Mouse (Mus musculus) embryonic facial prominence, embryonic 14.5 days (tissue): ENCODE data around the gene Cacna1c. TPM values are rescaled to one million over a fixed set of nuclear protein-coding genes. Genes with fewer than 3 reads are reported as not detected.
A peak's percentile ranks its signal among the peaks of the same experiment; 100 is the strongest.

Source experiments
- ATAC-seq: fragments of 200-750 bp; cut with Nextera tagmentation; 2 replicates; pipeline ENCODE4 v1.8.0; 2017; ENCODE audit warnings: low read depth, moderate number of reproducible peaks, moderate TSS enrichment
- DNase-seq: peaks from one replicate; pipeline ENCODE4 v3.0.0-alpha.2; 2015; ENCODE audit warnings: low spot score
- H3K27ac ChIP-seq: fragments of 300-500 bp; sonication (generic); replicated peaks from 2 replicates; pipeline ENCODE4 v1.5.1; 2014; ENCODE audit warnings: low read depth, mild to moderate bottlenecking, low read length, moderate library complexity
- H3K27me3 ChIP-seq: fragments of 300-500 bp; sonication (generic); replicated peaks from 2 replicates; pipeline ENCODE4 v1.6.1; 2014; ENCODE audit warnings: low read length; ENCODE audit not compliant: control insufficient read depth, insufficient read depth
- H3K36me3 ChIP-seq: fragments of 300-500 bp; sonication (generic); 2 replicates; pipeline ENCODE4 v1.6.1; 2014; ENCODE audit warnings: low read length, mixed read lengths; ENCODE audit not compliant: control insufficient read depth, insufficient read depth
- H3K4me1 ChIP-seq: fragments of 300-500 bp; sonication (generic); 2 replicates; pipeline ENCODE4 v1.6.1; 2014; ENCODE audit warnings: antibody characterized with exemption, low read length; ENCODE audit not compliant: control insufficient read depth, insufficient read depth
- H3K4me2 ChIP-seq: fragments of 300-500 bp; sonication (generic); 2 replicates; pipeline ENCODE4 v1.6.1; 2014; ENCODE audit warnings: low read depth, mild to moderate bottlenecking, low read length, moderate library complexity, mixed read lengths
- H3K4me3 ChIP-seq: fragments of 300-500 bp; sonication (generic); 2 replicates; pipeline ENCODE4 v1.5.1; 2014; ENCODE audit warnings: low read depth, mild to moderate bottlenecking, low read length
- H3K9ac ChIP-seq: fragments of 300-500 bp; sonication (generic); 2 replicates; pipeline ENCODE4 v1.6.1; 2014; ENCODE audit warnings: low read depth, mild to moderate bottlenecking, low read length, moderate library complexity, mixed read lengths
- H3K9me3 ChIP-seq: fragments of 300-500 bp; sonication (generic); 2 replicates; pipeline ENCODE4 v1.6.1; 2016; ENCODE audit warnings: low read length; ENCODE audit not compliant: control insufficient read depth
- WGBS: fragments of 180-500 bp; shearing (Covaris S2); extraction: QIAGEN DNeasy Blood & Tissue Kit; methylation state at CpG from one replicate; pipeline ENCODE4 v1.1.7; 2014; 5-methylcytosine and 5-hydroxymethylcytosine counted together
- polyA plus RNA-seq: library from polyadenylated mRNA; unstranded; fragments of >200 nt; fragmentation: Nextera tagmentation; extraction: Ambion mirVana; gene quantifications from 2 replicates; pipeline ENCODE4 v1.2.1, GENCODE M21; 2014

Cacna1c gene
- polyA plus RNA-seq, 1 experiment from 2014 or later, result 4.8 TPM

DNA sequence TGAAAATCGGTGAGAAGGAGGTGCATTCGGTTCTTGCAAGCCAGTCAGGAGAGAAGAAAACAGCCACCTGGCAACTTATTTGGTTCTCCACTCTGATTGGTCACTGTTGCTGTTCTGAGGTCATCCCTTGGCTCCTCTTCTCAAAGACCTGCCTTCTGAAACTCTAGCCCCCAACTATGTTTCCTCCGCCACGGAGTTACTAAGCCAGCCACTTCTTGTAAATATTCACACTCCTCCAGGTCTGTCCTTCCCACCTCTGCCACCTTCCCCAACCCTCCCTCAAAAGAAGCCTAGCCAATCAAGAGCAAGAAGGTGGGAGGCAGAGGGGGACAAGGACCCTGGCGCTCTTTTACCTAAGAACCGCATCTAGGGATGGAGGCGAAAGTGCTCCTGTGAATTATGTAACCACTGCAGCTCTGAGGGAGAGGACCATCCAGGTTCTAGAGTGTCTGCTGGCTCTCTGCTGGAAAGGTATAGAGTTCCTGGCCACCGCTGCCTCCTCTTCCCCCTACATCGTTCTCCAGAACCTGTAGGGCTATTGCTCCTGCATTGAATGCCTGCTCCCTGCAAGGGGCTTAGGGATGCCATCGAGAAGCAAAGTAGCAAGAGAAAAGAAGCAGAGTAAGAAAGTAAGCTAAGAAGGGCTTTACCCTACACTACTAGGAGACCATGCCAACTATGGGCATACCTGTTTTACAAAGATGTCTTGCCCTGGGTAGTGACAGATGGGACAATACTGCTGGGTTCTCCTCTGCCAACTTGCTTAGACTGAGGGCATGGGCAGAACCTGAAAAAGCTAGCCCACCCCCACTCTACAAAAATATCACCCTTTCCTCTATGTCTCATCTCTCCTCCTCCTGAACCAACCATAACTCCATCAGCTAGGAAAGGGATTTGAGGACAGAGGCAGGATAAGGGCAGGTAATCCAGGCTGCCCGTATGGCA lies 90.3 kb downstream of the Cacna1c start:
- Histone ChIP-seq H3K27ac (no peak overlapping the region), H3K36me3 (no peaks in the 10 kb centered on the region), H3K4me1 (peaks cover 12% of the 10 kb centered on the region), H3K9me3 (no peaks in the 10 kb centered on the region), H3K27me3 (peaks cover 13% of the 10 kb centered on the region; the same call in 1 of the 2 replicates), H3K9ac (peak overlapping the region; percentile 3; the same call in 1 of the 2 replicates), H3K4me2 (peak overlapping the region; percentile 91), H3K4me3 (peak overlapping the region; percentile 57)
- no peak for ATAC-seq
- no peak for DNase-seq
- WGBS, result 18% methylated on average over 11 of the region's 11 CpGs

DNA sequence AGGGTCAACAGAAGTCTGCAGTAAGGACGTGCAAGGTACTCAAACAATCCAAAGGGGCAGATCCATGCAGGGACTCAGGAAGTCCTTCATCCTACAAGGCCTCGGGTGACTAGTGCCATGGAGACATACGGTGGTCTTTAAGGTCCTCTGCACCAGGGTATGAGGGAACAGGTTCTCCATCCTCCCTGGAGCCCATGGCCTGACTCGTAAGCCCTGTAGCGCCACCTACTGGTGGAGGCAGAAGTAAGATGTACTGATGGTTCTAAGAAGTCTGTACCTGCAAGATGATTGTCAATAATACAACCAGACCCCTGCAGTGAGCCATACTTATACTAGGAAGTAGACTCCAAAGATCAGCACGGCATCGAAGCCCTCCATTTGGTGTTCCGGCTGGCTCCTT lies 92.0 kb downstream of the Cacna1c start:
- WGBS, result 38% methylated on average over 8 of the region's 8 CpGs
- H3K27me3 ChIP-seq, result peaks cover 13% of the 10 kb centered on the region; the same call in 1 of the 2 replicates
- H3K9ac ChIP-seq, result no peak overlapping the region
- ATAC-seq (no peak), DNase-seq (peak; percentile 88)
- no peak overlapping the region for H3K4me3 ChIP-seq
- no peak overlapping the region for H3K27ac ChIP-seq
- no peaks in the 10 kb centered on the region for H3K9me3 ChIP-seq
- no peak overlapping the region for H3K4me2 ChIP-seq
- no peaks in the 10 kb centered on the region for H3K36me3 ChIP-seq
- peaks cover 12% of the 10 kb centered on the region for H3K4me1 ChIP-seq

DNA sequence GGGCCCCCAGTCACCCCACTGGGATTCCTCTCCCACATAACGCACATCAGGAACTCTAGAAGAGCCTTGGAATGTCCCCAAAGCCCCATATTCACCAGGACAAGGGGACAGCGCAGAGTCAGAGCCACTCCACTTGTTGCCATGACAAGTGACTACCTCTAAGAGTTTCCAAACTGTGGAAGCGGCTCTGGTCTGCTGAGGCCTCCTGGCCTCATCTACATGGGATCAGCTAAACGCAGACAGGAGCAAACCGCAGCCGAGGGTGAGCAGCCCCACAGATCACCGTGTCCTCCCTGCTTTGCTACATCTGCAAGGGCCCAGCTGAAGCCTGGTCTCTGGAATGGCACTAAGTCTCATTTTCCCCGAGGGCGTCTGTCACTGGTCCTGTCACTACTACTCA lies 93.3 kb downstream of the Cacna1c start:
- Histone ChIP-seq H3K4me2 (no peak overlapping the region), H3K27ac (no peak overlapping the region), H3K4me3 (no peak overlapping the region), H3K36me3 (no peaks in the 10 kb centered on the region), H3K9me3 (no peaks in the 10 kb centered on the region), H3K4me1 (peaks cover 12% of the 10 kb centered on the region), H3K27me3 (peaks cover 13% of the 10 kb centered on the region; the same call in 1 of the 2 replicates), H3K9ac (no peak overlapping the region)
- ATAC-seq, result no peak
- WGBS, result 74% methylated on average over 9 of the region's 9 CpGs
- DNase-seq, result no peak

DNA sequence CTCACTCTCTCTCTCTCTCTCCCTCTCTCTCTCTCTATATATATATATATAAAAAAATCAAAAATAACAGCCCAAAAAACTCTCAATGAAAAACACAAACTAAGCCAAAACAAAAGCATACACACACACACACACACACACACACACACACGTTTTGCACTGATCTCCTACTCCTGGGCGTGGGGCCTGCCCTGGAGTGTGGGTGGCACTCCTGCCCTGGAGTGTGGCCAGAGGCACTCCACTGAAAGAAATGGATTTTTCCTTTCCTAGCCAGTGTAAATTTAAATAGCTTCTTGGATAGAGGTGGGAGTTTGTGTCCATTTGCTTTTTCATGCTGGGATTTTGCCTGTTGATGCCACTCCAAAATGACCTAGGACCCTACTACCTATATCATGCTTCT lies 96.9 kb downstream of the Cacna1c start:
- no peak overlapping the region for H3K4me2 ChIP-seq
- no peak for ATAC-seq
- H3K9me3 ChIP-seq, result no peaks in the 10 kb centered on the region
- no peak overlapping the region for H3K27ac ChIP-seq
- DNase-seq, result no peak
- H3K9ac ChIP-seq, result no peak overlapping the region
- H3K27me3 ChIP-seq, result no peaks in the 10 kb centered on the region
- H3K4me3 ChIP-seq, result no peak overlapping the region
- 86% methylated on average over 2 of the region's 2 CpGs for WGBS
- no peaks in the 10 kb centered on the region for H3K36me3 ChIP-seq
- H3K4me1 ChIP-seq, result no peaks in the 10 kb centered on the region

DNA sequence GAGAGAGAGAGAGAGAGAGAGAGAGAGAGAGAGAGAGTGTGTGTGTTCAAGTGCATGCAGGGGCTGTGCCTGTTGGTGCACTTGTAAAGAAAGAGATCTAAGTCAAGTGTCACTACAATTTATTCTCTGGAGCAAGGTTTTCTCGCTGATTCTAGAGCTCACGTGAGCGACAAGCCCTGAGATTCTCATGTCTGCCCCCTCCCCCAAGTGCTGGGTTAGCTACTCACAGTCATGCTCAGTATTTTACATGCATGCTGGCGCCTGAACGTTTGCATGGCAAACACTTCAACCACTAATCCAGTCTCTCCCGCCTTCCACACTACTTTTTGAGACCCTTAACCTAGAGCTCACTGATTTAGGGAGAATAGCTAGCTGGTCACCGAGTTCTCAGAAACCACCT lies 99.7 kb downstream of the Cacna1c start:
- DNase-seq, result no peak
- Histone ChIP-seq H3K9me3 (no peaks in the 10 kb centered on the region), H3K4me3 (no peak overlapping the region), H3K36me3 (no peaks in the 10 kb centered on the region), H3K9ac (no peak overlapping the region), H3K27ac (no peak overlapping the region), H3K27me3 (no peaks in the 10 kb centered on the region), H3K4me1 (no peaks in the 10 kb centered on the region), H3K4me2 (no peak overlapping the region)
- no peak for ATAC-seq
- 77% methylated on average over 7 of the region's 7 CpGs for WGBS

DNA sequence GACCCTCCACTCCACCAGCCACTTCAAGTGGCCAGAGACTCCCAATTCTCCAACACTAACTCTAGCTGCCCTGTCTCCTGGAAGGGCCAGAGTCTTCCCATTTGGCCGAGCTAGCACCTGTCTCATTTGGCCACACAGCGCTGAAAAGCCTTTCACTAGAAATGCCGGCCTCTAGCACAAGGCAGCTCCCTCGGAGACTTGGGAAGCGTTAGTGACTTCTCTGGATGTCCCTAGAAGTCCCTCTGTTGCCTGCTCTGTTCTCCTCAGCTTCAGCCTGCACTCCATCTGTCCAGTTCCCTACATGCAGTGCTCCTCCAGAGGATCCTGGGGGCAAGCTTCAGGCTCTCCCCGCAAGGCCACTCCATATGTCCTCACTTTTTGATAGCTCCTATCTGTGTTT lies 101.1 kb downstream of the Cacna1c start:
- no peak for ATAC-seq
- WGBS, result 87% methylated on average over 6 of the region's 6 CpGs
- H3K9me3 ChIP-seq, result no peaks in the 10 kb centered on the region
- no peak overlapping the region for H3K4me2 ChIP-seq
- no peak overlapping the region for H3K9ac ChIP-seq
- no peak for DNase-seq
- no peaks in the 10 kb centered on the region for H3K27me3 ChIP-seq
- no peaks in the 10 kb centered on the region for H3K36me3 ChIP-seq
- no peak overlapping the region for H3K27ac ChIP-seq
- no peak overlapping the region for H3K4me3 ChIP-seq
- no peaks in the 10 kb centered on the region for H3K4me1 ChIP-seq

DNA sequence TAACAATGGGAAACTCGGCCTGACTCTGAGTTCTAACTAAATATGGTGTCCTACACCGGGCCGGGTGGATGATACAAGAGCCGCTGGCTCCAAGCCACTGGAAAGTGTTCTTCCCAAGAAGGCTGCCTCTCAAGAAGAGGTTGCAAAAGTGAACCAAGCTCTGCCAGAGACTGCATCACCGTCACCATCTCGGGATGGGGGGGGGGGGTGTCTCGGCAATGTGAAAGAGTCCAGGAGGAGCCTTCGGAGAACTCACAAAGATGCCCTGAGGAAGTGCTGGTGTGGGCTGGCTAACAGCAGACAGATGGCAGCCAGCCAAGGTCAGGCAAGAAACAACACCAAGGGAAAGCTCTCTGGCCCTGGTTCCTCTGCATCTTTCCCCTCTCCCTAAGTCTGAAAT lies 107.0 kb downstream of the Cacna1c start:
- no peak overlapping the region for H3K27ac ChIP-seq
- no peak for ATAC-seq
- H3K4me2 ChIP-seq, result no peak overlapping the region
- 52% methylated on average over 7 of the region's 8 CpGs for WGBS
- H3K4me3 ChIP-seq, result no peak overlapping the region
- H3K36me3 ChIP-seq, result no peaks in the 10 kb centered on the region
- H3K9me3 ChIP-seq, result no peaks in the 10 kb centered on the region
- H3K4me1 ChIP-seq, result peaks cover 22% of the 10 kb centered on the region; the same call in 1 of the 2 replicates
- no peaks in the 10 kb centered on the region for H3K27me3 ChIP-seq
- peak; percentile 34 for DNase-seq
- H3K9ac ChIP-seq, result no peak overlapping the region

DNA sequence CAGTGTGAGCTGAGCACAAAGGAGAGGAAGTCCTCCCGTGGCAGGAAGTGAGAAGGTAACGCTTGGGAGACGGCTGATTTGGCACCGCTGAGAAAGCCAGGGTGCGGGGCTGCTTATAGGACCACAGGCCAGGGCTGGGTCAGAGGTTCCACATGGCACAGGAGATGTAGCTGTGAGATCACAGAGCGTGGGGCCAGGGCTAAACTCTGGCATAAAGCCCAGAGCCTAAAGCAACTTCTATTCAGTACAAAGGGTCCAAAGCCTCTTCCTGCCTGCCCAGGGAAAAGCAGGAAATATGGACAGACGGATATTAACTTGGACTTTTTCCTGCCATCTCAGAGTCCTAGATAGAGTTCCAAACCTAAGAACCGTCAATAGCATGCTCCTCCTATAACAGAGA lies 107.8 kb downstream of the Cacna1c start:
- 60% methylated on average over 8 of the region's 8 CpGs for WGBS
- Histone ChIP-seq H3K27ac (no peak overlapping the region), H3K4me2 (no peak overlapping the region), H3K4me1 (peaks cover 22% of the 10 kb centered on the region; the same call in 1 of the 2 replicates), H3K9ac (no peak overlapping the region), H3K4me3 (no peak overlapping the region), H3K27me3 (no peaks in the 10 kb centered on the region), H3K36me3 (no peaks in the 10 kb centered on the region), H3K9me3 (no peaks in the 10 kb centered on the region)
- ATAC-seq (no peak), DNase-seq (no peak)

DNA sequence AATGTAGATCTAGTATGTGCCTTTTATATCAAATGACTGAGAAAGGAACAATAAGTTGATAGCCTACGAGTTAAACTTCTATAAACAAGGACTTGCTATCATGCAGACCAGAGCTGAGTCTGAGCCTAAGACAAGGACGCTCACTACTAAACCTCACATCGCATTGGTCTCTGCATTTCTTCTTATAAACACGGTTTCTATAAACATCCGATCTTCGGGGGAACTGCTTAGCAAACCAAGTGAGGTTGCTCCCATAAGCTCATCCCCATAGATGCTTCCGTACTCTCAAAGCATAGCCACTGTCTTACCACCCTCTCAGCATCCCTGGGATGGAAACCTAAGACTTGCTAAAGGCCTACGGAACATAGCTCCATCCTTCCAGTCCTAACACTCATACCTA lies 108.3 kb downstream of the Cacna1c start:
- no peaks in the 10 kb centered on the region for H3K27me3 ChIP-seq
- H3K27ac ChIP-seq, result no peak overlapping the region
- peaks cover 22% of the 10 kb centered on the region; the same call in 1 of the 2 replicates for H3K4me1 ChIP-seq
- ATAC-seq, result no peak
- DNase-seq, result no peak
- H3K4me3 ChIP-seq, result no peak overlapping the region
- no peaks in the 10 kb centered on the region for H3K9me3 ChIP-seq
- WGBS, result 84% methylated on average over 8 of the region's 8 CpGs
- H3K4me2 ChIP-seq, result no peak overlapping the region
- H3K9ac ChIP-seq, result no peak overlapping the region
- H3K36me3 ChIP-seq, result no peaks in the 10 kb centered on the region
